Mouse (Mus musculus) adrenal gland, postnatal 36 days (tissue): ENCODE data around the gene Stam2. TPM values are rescaled to one million over a fixed set of nuclear protein-coding genes. Genes with fewer than 3 reads are reported as not detected.

Source experiments
- DNase-seq, 2 experiments: peaks; one replicate each; pipeline ENCODE4 v3.0.0; 2021; ENCODE audit warnings: mixed read lengths in 1 of 2
- long read RNA-seq, 2 experiments: library from polyadenylated mRNA; stranded (forward); transcript quantifications; one replicate each; pipeline ENCODE4 v2.0.0; 2021; ENCODE audit warnings: borderline sequencing depth in 2 of 2
- total RNA-seq, 2 experiments: library from RNA; stranded (reverse); gene quantifications; 2 replicates each; pipeline ENCODE4 v1.2.3; 2021

The Stam2 gene
- 10 to 100 TPM; 34.5 to 42.8 TPM for total RNA-seq
- long read RNA-seq, experiment 1, full-length matches to known transcripts = 9 of 11 reads
- long read RNA-seq, experiment 1, partial matches to known transcripts = 0 of 11 reads
- long read RNA-seq, experiment 1, other reads (novel, unspliced or antisense) = 2 of 11 reads
- long read RNA-seq, experiment 2, full-length matches to known transcripts = 7 of 8 reads
- long read RNA-seq, experiment 2, partial matches to known transcripts = 1 of 8 reads
- long read RNA-seq, experiment 2, other reads (novel, unspliced or antisense) = 0 of 8 reads

DNA sequence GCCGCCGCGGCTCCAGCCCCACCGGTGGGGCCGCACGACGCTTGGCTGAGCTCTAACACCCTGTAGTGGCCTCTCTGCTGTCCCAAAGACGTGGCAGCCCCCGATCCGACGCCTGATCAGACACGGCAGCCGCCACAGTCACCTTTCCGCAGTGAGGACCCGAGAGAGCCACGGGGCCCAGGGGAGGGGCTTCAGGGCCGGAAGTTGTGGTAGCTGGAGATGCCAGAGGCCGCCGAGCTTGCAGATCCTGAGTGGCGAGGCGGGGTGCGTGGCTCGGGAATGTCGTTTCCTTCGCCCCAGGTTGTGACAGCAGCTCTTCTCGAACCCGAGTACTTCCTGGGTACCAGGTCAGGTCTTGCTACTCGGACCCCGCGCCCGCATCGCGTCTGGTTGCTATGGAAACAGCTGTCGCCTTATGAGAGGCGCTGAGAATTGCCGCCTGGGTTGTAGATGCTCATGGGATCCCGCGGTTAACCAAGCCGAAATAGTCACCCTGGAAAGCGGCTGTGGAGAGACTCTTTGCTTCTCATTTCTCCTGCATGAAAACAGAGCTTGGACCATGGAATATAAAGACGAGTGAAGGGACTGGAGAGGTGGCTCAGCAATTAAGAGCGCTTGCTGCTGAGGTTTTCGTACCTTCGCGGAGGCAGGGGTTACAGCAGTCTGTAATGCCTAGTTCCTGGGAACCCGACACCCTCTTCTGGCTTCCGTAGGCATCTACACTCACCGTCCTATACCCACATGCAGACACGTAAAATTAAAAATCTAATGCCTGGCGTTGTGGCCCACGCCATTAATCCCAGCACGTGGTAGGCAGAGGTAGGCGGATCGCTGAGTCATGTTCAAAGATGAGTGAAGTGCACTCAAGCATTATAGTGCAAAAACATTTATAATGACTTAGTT is at the start of gene Stam2:
Gene Stam2 (minus strand): TSS at position 26 of the 903 bp plus-strand sequence.
- peak; percentile 91 to 94 for DNase-seq

DNA sequence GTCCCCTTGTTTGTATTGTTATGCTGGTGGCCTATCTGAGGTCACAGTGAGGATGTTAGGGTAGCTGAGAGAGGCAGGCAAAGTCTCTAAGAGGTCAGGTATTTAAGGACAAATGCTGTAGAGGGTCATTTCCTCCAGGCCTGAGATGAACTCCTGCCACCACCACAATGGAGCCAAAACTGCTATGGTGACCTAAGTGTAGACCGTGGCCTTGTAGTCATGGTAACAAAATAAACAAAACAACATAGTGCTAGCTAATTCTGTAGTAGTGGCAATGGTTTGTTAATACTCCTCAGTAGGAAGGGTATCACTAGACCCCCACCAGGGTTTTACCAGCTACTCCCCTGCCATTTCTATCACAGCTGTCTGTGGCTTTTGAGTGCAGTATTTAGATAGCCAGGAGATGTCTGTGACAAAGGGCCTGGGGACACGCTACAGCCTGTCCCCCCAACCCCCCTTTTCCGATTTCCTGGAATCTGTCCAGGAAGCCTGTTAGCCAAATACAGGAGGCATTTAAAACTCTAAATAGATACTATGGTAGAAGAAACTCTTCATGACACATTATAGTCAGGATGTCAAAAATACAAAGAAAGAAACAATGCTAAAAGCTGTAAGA is 43.1 kb upstream of the Stam2 start:
- peak in 1 of 2 experiments; percentile 6 for DNase-seq

DNA sequence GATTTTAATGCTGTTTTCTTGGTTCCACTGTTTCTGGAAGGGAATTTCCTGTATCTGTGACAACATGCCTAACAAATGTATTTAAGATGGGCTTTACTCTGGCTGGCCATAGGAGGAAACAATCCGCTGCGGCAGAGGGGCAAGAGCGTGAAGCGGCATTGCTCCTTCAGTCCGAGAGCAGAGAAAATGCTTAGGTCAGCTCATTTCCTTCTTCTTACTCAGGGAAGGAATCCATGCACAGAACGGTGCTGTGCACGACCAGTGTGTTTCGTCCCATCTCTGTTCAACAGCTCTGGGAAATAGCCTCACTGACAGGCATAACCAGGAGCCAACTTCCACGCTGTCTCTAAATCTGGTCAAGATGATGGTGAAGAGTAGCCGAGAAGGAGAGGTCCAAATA is 37.9 kb upstream of the Stam2 start:
- DNase-seq = no peak

DNA sequence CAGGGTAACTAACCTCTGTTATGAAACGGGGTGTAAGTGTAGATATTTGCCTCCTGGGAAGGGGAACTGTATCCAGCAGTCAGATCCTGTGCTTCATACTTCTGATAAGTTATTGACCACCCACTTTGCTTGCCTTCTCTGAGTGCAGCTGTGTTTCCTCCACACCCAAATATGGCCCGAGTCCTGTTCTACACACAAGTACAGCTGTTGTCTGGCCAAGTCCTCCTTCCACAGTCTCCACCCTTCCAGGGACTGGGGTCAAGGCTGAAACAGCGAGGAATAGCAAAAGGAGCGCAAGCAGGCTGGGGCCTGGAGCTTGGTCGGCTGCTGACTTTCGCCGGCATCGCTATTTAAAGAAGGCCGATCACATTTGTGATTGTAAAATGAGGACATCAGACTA is 37.3 kb upstream of the Stam2 start:
- peak in 1 of 2 experiments; percentile 2 for DNase-seq

DNA sequence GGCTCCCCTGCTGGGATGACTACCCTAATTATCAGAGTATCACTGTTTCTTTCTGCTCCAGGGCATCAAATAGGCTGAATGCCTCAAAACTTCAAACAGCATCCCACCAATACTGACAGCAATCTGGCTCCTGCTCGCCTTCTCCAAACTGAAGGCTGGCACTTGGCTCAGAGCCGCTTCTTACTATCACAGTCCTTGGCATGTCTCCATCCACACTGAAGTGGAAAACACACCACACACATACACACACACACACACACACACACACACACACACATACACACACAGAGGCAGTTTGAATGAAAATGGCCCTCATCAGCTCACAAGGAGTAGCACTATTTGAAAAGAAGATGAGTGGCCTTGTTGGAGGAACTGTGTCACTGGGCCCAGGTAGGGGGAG is 35.8 kb upstream of the Stam2 start:
- DNase-seq = peak in 1 of 2 experiments; percentile 5

DNA sequence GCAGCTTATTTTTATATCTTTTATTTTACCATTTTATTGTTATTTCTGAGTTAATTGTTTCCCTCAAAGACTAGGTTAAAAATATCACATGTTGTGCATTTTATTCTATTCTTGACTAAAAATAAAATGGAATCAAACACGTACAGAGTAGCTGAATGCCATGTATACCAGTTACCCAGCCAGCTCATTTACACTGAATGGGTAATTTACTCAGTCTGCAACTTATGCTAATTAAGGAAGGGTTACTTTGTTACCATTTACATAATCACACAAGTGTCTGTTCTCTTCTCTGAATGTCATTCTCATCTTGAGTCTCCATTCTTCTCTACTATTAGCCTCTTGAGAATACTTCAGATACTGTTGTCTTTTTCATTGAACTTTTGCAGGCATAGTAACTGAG is 32.3 kb upstream of the Stam2 start:
- DNase-seq = no peak

DNA sequence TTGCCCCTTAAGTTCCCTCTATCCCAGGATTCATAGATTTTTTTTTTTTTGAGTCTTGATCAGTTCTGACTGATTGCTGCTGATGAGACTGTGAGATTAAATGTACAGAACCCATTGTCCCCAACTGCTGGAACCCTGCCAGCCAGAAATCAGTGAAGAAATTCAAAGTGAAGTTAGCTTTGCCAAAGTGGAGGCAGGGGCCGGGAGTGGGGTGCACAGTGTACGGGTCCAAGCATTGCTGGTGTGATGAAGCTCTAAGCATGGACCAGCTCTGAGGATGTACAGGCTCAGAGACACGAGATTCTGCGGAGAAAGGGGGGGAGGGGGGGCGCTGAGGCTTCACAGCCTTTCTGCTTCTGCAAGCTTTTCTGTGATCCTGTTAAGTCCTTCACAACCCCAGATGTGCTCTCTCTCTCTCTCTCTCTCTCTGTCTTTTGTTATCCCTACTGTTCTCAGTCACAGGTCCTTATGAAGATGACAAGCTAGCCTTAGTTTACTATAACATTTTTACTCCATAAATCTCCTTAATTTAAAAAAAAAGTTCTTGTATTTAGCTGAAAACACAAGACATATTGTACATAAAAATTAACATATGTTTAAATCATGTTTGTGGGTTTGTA is 30.8 kb upstream of the Stam2 start:
- DNase-seq = peak in 1 of 2 experiments; percentile 3

DNA sequence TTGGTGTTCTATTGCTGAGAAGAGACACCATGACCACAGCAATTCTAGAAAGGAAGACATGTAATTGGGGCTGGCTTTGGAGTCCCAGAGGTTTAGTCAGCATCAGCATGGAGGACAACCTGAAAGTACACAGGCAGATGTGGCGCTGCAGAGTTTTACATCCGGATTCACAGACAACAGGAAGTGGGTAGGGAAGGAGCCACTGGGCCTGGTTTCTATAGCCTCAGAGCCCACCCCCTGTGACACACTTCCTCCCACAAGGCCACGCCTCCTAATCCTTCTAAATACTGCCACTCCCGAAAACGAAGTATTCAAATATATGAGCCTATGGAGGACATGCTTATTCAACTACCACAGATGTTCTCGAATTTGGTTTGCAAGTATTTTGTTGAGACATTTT is 23.0 kb upstream of the Stam2 start:
- no peak for DNase-seq

DNA sequence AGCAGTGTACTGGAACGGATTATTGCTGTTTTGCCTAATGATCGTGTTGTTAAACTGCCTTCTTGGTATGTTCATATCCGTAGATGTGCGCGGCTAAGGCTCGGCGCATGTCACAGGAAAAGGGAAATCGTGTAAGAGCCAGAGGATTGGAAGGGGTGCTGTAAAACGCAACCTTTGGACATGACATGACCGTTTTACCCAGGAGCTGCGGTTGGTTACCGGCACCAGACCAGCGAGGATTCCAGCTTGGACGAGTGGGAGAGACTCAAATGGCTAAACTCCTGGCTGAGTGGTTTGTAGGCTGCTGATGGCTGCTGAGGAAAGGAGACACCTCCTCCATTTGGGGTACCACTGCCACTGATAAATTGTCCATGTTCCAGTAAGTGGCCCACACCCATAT is 21.8 kb upstream of the Stam2 start:
- DNase-seq = no peak

DNA sequence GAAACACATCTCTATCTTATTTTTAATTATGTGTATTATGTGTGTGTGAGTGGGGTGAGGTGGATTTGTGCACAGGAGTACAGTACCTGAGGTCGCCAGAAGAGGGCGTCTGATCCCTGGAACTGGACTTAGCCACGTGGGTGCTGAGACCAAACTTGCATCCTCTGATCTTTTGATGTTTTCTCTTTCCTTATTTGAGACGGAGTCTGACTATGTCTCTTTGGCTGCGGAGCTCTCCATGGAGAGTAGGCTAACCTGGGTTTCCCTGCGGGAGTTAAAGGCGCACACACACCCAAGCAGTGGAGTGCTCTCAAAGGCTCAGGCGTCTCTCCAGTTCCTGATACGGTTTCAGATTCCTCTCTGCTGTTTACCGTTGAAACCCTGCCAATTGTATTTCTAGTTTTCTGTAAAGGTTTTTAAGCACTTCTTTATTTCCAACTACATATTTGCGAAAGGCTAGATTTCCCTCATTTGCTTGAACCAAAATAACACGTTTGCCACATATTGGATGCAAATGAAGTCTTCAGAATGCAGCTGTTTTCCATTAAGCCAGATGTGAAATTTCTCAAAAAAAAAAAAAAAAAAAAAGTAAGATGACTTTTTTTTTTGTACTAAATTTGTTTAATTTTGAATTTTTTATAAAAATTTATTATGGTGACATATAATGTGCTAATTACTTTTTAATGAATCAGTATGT is 21.1 kb upstream of the Stam2 start:
- DNase-seq = peak; percentile 84 to 85

DNA sequence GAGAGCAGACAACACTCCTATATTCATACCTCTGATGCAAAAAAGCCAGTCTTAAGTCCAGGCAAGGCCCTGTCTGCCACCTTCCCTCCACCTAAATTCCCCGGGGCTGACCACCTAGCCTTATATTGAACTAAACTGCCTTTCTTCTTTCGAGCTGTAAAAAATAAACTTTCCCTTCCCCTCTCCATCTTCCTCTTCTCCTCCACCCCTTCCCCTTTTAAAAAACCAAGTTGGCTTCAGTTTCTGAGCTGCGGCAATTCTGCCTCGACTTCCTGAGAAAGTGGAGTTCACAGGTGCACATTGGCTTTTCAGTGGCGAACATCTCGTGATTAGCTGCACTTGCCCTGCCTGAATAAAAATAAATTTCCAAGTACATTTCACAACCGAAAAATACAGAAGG is 20.4 kb upstream of the Stam2 start:
- DNase-seq = no peak

DNA sequence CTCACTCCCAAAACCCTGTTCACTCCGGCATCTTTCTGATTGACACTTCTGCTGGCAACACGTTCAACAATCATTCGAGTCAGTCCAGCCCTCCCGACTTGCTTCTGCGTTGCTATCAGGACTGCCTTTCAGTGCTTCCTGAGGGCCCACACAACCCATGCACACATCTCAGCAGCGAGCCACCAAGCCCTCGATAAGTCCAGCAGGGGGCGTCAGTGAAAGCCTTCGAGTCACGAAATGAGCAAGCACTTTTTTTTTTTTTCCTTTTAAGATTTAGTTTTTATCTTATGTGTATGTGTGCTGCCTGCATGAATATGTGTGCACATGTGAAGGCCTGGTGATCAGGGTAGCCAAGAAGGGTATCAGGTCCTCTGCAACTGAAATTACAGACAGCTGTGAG is 16.5 kb upstream of the Stam2 start:
- peak; percentile 52 to 72 for DNase-seq

DNA sequence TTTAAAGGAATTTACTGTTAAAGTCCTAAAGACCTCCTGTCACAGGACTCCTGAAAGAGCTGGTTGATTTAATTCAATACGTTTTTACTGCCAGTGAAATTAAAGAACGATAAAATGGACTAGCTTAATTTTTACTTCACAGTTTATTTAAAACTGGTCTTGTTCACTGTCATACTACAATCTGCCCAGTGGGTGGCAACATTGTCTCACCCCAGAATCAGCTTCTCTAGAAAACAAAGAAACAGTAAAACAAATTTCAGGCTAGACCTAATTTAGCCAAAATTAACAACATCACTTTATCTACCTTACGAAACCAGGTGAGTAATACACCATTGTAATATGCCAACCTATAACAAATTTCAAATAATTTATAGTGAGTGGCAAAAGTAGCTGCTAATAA is 14.6 kb upstream of the Stam2 start:
- peak; percentile 23 to 27 for DNase-seq

DNA sequence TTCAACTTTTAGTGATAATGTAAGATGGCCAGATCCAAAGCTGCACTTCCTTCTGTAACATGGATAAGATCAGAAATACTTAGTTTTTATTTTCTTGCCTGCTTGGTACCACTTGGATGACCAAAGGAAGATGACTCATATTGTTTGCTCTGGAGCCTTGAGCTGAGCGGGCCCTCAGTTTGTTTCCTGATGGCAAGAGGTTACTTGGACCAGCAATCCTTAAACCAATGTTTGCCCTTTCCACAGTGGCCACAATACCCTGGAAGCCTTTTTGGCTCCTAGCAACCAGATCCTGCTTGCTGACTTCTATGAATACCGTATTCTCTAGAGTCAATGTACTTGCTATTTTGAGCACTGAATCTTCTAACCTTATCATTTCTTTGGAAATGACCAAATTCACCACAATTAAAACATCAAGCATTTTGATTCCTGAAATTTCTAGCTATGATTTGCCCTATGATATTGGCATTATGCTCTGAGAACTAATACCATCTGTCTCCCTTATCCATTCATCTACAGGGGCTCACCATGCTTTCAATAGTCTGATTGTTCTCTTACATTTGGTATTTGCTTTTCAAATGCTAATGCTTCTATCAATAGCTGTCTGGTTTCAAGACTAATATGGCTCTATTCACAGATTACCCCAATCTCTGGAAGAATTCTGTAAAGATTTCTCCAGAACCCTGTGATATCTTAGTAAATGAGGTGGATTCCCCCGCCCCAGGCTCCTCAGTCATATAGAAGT is 11.7 kb upstream of the Stam2 start:
- DNase-seq = no peak

DNA sequence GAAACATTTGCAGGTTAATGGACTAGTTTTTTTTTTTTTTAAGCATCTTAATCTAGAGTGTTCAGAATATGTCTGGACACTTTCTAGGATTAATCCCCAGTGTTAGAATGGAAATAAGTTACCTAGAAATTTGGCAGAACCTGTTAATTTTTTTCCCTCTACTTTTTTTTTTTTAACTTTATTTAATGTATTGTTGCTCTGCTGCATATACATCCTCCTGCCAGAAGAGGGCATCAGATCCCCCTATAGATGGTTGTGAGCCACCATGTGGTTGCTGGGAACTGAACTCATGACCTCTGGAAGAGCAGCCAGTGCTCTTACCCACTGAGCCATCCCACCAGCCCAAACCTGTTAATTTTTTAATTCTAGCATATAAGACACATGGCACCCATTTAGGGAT is 2.0 kb upstream of the Stam2 start:
- no peak for DNase-seq

DNA sequence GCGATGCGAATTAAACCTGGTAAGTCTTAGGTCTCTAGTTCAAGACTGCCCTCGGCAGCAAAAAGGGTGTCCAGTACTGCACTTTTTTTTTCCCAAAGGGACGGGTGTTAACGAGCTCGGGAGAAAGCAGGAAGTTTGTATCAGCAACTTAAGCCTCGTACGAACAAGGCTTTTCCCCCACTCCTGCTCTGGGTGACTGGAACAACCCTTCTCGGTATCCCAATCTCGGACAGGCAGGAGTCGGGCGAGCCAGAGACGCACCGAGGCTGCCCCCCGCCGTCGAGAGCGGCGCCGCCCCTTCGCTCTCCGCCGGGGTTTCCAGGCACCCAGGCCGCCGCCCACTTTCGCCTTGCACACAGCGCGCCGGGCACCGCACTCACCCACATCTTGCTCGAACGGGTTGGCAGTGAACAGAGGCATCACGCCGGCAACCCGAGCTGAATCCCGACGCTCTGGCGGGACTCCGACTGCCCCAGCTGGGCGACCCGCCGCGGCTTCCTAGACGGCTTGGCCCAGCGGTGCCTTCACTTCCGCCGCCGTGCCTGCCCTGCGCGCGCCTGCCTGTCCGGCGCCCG is 313 bp downstream of the Stam2 start:
- DNase-seq = peak; percentile 81 to 83

DNA sequence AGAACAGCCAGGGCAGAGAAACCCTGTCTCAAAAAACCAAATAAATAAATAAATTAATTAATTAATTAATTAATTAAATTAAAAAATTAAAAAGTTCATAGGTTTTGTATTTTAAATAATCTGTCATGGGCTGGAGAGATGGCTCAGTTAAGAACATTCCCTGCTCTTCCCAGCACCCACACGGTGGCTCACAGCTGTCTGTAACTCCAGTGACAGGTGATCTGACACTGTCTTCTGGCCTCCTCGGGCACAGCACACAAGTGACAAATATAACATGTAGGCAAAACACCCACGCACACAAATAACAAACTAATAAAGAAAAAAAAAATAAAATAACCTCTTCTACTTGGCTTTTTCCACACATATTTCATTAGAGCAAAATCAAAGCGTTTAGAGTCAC is 1.5 kb downstream of the Stam2 start:
- no peak for DNase-seq

DNA sequence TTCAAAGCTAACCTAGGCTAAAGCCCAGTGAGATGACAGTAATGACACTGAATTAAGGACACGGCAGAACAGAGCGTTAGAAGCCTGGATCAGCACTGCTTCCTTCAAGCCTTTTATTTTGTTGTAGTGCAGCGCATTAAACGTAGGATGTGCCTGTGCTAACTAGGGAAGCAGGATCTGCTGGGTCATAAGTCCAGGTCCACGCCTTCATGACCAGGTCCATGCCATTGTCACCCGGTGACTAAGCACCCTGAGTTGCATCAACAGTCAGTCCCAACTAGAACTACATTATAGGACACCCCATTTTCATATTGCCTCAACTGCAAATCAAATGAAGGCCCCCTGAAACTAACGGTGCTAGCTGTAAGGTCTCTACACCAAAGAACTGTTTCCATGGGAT is 7.6 kb downstream of the Stam2 start:
- no peak for DNase-seq

DNA sequence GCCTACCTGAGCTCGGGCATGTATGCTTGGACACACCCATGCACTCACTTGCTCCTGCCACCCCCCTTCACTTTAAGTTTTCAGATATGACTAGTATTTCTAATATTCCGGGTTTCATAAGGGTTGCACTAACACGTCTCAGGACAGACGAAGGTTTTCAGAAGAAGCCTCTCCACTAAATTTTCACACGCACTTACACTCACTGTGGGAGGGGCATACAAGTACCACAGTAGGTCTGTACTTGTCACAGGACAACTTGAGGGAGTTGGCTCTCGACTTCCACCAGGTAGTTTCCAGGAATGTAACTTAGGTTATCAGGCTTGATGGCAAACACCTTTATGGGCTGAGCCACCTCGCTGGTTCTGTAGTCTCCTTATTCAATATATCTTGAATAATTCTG is 8.4 kb downstream of the Stam2 start:
- no peak for DNase-seq

DNA sequence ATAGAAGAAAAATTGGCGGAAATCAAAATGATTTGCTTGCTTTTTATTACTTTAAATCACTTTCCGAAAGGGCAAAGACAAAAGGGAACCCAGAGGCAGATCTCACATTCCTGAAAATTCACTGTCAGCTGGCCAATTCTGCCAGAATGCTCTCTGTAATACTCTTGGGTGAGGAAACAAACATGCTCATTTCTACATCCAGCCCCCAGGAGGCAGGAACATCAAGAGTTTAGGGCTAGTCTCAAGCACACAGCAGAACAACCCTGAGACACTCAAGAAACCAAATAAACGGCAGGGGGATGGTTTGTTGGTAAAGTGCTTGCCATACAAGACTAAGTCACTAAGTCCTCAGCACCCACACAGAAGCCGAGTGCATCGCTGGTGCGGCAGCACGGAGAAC is 9.5 kb downstream of the Stam2 start:
- DNase-seq = no peak

DNA sequence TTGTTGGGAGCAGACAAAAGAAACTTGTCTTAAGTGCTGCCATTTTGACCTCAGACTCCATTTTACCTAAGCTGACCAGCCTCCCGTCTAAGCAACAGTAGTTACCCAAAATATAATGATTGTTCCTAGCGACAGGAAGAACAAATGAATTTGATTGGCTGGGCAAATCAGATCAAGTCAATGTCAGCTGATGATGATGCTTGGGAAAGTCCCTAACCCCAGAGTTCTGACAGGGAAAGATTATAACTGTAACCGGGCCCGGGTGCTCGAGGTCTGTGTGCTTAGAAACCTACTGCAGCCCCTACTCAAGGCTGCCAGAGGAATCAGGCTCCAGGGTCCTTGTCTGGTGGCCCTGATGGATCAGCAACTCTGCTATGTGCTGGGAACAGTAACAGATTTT is 10.1 kb downstream of the Stam2 start:
- no peak for DNase-seq
